Mouse (Mus musculus) R1 (cell line): ENCODE results near the gene Zxdc.

Experiments used
- DNase-seq: peaks from one replicate; pipeline ENCODE4 v3.0.0-alpha.2; 2018; ENCODE audit warnings: low read depth, low spot score

The Zxdc gene

DNA sequence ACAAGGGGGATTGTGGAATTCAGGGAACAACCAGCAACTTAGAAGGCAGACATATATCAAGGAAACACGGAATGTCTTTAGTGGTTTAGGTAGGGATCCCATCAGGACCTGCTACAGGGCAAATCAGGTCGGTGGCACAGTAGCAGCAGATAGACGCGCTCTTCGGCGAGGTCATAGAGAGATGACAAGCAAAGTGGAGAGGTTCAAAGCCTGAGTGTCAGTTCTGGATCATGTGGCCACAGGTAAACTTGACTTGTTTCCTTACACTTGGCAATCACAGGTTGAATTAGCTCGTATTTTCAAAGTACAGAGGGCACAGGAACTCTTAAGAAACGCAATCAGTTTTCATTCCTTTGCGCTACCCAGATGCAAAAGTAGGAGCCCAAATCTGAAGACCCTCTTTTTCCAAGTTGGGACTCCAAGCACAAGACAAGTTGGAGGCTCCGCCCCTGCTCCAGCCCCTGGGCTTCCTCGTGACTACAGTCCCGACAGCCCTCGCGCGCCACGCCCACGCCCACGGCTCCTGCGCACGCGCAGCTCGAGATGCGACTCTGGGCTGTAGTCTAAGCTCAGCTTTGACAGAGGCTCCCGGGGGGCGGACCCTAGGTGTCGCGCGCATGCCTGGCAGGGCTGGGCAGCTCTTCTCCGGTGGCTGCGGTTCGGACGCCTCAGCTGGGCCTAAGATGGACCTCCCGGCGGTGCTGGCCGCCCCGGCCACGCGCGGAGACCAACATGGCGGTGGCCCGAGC is at the start of gene Zxdc:
Gene Zxdc (plus strand): TSS at position 517 of the 749 bp plus-strand sequence.
- peak; percentile 98 for DNase-seq

GRCm38 (mm10) chr6:90320429-90320828 is 48.9 kb upstream of the Zxdc start:
- DNase-seq, result no peak

DNA sequence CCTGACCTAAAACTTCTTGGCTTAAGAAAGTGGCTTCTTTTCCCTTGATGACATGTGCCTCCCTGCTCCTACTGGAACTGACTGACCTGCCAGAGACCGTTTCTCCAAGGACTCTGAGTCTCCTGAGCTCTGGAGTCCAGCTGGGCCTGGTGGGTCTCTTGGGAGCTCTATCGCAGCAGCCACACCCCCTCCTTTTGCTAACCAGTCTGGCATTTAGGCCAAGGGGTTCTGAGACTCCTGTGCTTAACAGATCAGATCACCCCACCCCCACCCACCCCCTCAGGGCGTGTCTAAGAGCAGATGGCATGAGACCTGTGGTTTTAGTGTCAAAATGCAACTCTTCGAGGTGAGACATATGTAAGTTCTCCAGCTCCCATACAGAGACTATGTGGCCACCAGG is 47.5 kb upstream of the Zxdc start:
- no peak for DNase-seq

DNA sequence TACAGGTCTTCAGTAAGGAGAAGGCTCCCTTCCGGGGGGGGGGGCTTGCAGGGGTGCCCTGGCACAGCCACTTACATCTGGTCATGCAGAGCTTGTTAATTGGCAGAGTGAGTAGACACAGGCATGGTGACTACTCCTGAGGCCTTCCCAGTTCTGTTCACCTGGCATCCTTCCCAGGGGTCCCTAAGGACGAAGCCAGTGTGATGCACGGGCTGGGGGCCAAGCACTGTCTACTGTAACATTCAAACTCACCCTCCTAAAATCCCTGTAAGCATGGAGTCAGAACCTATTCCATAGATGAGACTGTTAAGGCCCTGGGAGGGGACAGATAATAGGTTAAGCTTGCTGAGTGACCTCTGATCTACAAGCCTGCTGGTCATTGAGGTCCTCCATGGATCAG is 45.3 kb upstream of the Zxdc start:
- no peak for DNase-seq

DNA sequence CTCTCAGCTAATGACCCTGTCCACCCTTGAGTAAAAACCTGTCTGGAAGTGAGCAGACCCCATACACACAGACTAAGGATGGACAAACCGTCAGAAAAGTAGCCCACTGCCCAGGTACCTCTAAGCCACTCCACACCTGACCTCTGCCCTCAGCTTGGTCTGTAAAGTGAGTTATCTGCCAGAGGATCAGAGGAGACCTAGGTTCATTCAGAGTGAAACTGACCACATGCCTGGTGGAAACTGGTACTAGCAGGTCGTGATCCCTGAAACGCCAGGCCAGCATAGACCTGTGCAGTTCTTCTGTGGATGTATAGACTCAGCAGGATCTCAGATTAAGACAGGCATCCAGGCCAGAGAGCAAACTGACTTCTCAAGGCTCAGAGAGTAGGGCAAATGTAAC is 44.8 kb upstream of the Zxdc start:
- DNase-seq, result no peak

DNA sequence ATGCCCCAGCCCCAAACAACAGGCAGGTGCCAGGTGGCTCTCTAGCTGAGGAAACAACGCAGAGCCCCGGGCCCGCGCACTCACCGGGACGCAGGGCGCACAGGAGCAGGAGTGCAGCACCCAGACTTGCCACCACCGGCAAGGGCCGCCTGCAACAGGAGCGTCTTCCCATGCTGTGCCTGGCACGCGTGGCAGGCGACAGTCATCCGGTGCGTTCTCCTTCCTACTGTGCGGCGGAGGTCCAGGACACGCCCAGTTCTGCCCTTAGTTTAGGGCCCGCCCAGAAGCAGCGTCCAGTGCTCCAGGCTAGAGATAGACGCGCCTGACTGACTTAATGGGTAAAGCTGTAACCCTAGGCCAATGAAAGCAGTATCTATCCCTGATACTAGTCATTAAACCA is 44.3 kb upstream of the Zxdc start, which contains the start of gene Chst13:
Gene Chst13 (minus strand): TSS at position 195 of the 400 bp plus-strand sequence.
- DNase-seq, result peak; percentile 58

GRCm38 (mm10) chr6:90327670-90328069 is 41.6 kb upstream of the Zxdc start:
- peak; percentile 42 for DNase-seq

DNA sequence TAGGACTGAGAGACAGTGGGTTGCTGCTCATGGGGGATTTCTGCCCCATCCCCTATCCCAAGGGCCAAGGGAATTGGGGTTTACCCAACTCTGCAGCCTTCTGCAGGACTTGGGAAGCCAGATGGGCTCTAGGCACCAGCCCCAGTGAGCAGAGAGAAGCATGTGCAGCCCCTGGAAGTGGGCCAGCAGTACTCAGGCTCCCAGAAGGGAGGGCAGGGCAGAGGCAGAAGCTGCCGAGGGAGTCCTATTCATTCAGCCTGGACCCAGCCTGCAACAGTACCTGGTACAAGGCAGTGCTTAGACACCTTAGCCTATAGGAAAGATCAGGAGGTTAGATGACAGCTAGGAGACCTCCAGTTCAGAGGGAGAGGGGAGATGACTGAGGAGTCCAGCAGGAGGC is 39.3 kb upstream of the Zxdc start:
- DNase-seq, result no peak

DNA sequence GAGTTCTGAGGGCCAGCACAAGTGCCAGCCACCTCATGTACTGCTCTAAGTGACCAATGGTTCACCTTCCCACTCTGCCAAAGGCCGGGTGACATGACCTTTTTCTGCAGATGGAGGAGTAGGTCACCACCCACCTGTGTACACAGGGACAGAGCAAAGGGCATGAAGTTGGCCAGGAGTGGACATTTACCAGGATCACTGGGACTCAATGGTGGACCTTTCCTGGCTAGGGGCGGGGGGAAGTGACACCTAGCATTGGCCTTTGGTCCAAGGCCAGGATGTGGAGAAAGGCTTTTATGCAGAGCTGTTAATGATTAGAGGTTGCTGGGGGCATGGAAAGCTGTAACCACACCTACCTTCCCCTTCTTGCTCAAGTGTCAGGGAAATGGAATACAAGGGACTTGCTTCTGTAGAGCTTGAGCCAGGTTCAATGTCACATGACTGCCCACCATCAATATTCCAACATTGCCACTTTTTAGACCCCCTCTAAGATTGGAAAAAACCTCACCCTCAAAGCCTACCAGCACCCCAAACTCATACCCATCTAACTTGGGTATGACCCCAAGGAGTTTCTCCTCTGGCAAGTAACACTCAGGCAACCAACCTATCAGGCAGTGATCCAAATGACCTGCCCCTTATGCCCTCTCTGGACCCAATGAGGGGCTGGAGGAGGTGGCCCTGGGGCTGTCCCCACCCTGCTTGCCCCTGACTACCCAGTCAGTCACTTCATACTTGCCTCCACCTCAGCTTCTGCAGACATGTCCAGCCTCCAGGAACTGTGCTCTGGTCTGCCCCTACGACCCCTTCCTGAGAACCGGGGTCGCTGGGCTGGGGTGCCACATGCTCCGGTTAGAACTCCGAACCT is 36.5 kb upstream of the Zxdc start, which contains the start of gene Uroc1:
Gene Uroc1 (plus strand): TSS at position 724 of the 865 bp plus-strand sequence.
- no peak for DNase-seq

DNA sequence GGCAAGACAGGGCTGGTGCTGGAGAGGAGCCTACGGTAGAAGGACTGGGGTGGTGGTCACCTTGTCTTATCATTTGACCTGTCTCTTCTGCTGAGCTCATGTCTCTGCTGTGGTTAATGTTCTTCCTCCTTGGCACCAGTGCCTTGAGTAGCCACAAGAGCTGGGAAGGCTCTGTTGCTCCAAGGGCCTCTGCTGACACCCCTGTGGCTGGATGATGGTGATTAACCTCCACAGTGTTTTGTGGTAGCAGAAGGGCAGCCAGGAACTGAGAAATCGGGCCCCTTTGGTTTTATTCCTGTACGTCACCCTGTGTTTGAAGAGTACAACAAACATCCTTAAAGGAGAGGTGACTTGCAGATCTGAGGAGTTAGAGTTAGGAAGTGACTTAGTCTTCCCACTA is 35.0 kb upstream of the Zxdc start:
- no peak for DNase-seq

GRCm38 (mm10) chr6:90342343-90342742 is 26.9 kb upstream of the Zxdc start:
- no peak for DNase-seq

GRCm38 (mm10) chr6:90347183-90347582 is 22.1 kb upstream of the Zxdc start:
- no peak for DNase-seq

GRCm38 (mm10) chr6:90348500-90348899 is 20.8 kb upstream of the Zxdc start:
- no peak for DNase-seq

DNA sequence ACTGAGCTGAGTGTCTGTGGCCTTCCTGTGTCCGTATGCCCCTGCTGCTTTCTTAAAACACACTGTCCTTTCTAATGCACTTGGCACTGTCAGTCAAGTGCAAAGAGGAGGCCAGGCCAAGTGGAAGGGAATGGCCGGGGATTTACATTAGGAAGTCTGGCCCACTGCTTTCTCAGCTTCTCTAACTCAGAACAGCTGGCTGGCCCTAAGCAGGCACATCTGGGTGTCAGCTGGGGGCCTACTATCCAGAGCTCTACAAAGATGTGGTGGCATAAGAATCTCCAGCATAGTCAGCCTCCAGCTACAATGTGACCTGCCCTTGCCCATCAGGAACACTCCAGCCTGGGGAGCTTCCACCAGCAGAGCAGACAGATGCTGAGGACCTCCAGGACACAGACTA is 19.3 kb upstream of the Zxdc start:
- no peak for DNase-seq

- no peak for DNase-seq
Observed at GRCm38 (mm10) chr6:90358142-90358541, 11.2 kb upstream of the Zxdc start.

- DNase-seq, result no peak
Observed at GRCm38 (mm10) chr6:90359445-90359844, 9.8 kb upstream of the Zxdc start.

GRCm38 (mm10) chr6:90360024-90360781 is 9.1 kb upstream of the Zxdc start:
- peak; percentile 31 for DNase-seq

- peak; percentile 44 for DNase-seq
Observed at GRCm38 (mm10) chr6:90360922-90361614, 8.2 kb upstream of the Zxdc start.

GRCm38 (mm10) chr6:90363301-90363700 is 6.0 kb upstream of the Zxdc start:
- no peak for DNase-seq

GRCm38 (mm10) chr6:90369725-90370553 is 647 bp downstream of the Zxdc start:
- DNase-seq, result peak; percentile 79
